Mouse (Mus musculus) brain, embryonic 18.5 days (tissue): ENCODE data around the gene Ext2.

Experiments
- DNase-seq: peaks from one replicate; pipeline ENCODE4 v3.0.0-alpha.2; 2012; ENCODE audit warnings: low read depth, low spot score

Ext2 gene

GRCm38 (mm10) chr2:93739044-93739569 lies 83.3 kb downstream of the Ext2 start:
- no peak for DNase-seq

GRCm38 (mm10) chr2:93737146-93737545 lies 85.2 kb downstream of the Ext2 start:
- no peak for DNase-seq

DNA sequence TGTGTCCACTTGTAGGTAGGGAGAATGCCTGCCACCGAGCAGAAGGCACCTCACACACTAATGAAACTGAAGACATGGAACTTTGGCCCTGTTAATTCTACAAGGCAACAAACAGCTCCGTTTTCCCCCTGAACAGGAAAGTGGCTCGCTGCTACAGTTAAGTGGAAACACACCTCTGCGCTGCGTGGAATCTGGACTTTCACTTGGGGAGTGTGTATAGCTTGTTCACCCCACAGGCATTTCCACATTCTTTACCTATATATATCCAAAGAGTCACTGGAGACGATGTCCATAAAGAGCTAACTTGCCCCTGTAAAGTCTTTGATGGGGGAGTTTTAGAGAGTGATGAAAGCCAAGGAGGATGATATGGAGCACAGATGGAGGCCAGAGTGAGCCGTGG lies 89.7 kb downstream of the Ext2 start:
- DNase-seq, result no peak

DNA sequence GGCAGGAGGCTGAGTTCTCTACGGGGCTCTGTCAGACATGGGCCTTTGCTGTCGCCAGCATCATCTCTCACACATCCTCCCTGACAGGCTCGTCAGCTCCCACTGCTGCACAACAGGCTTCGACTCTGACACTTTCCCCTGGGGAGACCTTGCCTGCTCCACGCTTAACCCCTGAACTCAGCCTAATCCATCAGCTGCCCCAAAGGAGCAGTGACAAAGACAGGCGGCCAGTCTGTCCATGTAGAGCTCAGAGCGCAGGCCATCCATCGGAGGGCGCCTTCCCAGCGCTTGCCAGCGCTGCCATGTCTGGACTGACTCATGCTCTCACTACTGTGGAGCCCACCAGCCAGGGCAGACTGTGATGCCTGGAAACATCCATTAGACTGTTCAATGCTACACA lies 92.8 kb downstream of the Ext2 start:
- no peak for DNase-seq

DNA sequence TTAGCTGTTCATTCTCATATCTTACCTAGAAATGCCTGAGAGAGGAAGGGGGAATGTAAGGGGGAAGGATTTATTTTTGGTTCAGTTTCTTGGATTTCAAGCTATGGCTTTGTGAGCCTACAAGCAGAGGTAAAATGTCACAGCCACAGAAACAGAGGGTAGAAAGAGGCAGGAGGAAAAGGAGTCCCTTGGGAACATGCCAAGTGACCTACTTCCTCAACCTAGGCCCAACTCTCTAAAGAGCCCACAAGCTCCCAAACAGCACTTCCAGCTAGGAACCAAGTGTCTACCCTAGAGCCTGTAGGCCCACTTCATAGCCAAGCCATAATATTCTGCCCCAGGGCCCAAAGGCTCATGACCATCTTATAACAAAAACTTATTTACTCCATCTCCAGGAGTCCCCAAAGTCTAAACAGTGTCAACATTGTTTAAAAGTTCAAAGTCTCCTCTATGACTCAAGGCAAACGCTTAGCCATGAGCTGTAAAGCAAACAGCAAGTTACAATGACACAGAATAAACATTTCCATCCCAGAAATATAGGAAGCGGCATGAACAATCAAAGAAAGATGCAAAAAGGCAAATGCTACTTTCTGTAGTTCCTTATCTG lies 99.1 kb downstream of the Ext2 start:
- no peak for DNase-seq

DNA sequence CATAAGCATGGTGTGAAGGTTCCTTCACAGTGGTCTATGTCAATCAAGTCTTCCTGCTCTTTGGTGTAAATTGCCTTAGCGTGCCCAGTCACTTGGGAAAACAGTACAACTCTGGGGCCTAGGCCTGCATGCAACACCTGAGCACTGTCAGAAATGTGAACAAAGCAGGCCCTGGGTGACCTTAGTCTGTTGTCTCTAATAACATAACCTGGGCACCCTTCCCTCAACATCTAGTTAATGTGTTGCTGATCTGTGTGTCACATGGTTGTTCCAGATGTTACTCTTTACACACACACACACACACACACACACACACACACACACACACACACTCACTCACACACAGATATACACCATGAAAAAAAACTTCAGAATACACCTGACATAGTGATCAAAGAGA lies 101.4 kb downstream of the Ext2 start:
- DNase-seq, result no peak

GRCm38 (mm10) chr2:93719792-93720675 lies 102.3 kb downstream of the Ext2 start:
- no peak for DNase-seq

DNA sequence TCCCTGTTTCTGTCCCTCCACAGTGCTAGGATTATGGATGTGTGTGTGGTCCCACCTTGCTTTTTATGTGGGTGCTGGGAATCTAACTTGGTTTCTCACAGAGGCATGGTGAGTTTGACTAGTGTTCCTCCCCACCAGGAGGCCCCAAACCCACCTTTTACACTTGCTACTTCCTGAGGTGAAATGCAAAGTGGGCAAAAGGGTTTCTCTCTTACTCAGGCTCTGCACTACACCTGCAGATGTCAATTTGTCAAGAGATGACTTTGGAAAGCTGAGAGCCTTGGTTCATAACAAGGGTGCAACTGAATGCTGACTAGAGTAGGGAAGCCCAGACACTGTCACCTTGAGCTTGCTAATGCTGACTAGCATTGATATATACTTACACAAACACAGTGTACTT lies 109.1 kb downstream of the Ext2 start:
- no peak for DNase-seq

- DNase-seq, result no peak
These were observed 110.9 kb downstream of the Ext2 start for GRCm38 (mm10) chr2:93711460-93711859.

GRCm38 (mm10) chr2:93709696-93710095 lies 112.7 kb downstream of the Ext2 start:
- DNase-seq, result no peak

- DNase-seq, result no peak
These were observed 113.1 kb downstream of the Ext2 start for GRCm38 (mm10) chr2:93709241-93709640.

DNA sequence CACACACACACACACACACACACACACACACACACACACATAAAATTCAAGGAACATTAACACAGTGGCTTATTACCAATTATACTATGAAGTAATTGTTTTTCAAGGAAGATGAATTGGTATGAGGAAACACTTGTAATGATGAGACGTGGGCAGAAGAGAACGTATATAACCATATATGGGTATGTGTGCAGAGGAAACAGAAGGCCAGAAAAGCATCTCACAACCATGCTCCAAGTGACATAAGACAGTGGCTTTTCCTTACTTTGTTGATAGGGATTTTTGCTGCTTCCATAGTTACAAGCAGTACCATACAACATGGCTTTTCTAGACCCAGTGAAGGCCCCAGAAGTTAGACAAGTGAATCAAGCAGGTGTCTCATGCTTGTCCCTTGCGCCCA lies 115.5 kb downstream of the Ext2 start:
- DNase-seq, result no peak

DNA sequence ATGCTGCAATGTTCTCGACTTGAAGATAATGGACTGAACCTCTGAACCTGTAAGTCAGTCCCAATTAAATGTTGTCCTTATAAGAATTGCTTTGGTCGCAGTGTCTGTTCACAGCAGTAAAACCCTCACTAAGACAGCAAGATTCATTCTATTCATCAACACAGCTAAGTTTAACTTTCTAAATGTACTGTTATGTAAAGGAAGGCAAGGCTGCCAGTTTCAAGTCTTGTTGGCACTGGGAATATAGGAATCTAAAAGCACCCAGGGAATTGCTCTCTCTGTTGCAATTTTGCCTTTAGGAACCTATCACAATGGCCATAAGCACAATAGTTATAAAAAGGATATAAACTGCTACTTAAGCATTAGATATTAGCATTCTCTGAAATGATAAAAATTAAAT lies 116.0 kb downstream of the Ext2 start:
- DNase-seq, result no peak

GRCm38 (mm10) chr2:93704195-93704594 lies 118.2 kb downstream of the Ext2 start:
- DNase-seq, result no peak

DNA sequence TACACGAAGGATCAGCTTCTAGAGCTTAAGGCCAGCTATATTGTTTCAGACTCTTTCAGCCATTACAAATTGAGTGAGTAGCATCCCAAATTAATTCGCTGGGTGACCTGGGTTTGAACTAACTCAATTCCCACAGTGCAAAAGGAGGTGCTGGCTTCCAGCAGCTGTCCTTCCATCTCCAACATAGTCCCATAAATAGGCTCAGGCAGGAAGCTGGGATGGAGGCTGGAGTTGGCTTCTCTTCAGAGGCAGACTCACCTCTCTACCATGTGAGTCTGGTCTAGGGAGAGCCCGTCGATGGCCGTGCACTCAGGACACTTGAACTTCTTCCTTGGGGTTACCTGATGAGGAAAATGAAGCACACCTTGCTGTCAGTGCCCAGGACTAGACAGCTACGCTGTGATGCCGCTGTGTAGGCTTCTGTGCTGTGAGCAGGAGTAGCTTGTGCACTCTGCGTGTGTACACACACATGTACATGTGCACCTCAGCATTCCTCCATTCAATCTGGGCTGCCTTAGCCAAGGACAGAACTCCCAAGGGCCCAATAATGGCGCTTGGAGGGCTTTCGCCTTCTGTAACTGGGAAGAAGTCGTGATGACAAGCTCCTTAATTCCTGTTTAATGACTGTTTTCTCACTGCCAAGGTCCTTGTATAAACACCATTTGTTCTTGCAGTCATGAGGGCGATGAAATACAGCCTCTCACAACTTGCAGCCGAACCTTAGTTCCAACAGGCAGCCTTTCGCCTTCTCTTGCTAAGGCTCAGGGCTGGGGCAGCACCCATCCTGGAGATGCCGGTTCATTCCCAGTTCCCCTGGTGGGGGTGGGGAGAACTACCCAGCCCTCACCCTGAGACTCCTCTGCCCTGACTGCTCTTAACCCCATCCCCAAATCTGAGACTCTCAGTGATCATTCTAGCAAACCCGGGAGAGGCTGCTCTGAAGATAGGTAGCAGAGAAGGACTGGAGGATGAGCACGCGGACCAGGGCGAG lies 119.1 kb downstream of the Ext2 start:
- no peak for DNase-seq

GRCm38 (mm10) chr2:93699346-93699745 lies 123.0 kb downstream of the Ext2 start:
- no peak for DNase-seq

- DNase-seq, result no peak
These were observed 126.2 kb downstream of the Ext2 start for GRCm38 (mm10) chr2:93696181-93696641.

GRCm38 (mm10) chr2:93693101-93693500 lies 129.3 kb downstream of the Ext2 start:
- DNase-seq, result no peak

DNA sequence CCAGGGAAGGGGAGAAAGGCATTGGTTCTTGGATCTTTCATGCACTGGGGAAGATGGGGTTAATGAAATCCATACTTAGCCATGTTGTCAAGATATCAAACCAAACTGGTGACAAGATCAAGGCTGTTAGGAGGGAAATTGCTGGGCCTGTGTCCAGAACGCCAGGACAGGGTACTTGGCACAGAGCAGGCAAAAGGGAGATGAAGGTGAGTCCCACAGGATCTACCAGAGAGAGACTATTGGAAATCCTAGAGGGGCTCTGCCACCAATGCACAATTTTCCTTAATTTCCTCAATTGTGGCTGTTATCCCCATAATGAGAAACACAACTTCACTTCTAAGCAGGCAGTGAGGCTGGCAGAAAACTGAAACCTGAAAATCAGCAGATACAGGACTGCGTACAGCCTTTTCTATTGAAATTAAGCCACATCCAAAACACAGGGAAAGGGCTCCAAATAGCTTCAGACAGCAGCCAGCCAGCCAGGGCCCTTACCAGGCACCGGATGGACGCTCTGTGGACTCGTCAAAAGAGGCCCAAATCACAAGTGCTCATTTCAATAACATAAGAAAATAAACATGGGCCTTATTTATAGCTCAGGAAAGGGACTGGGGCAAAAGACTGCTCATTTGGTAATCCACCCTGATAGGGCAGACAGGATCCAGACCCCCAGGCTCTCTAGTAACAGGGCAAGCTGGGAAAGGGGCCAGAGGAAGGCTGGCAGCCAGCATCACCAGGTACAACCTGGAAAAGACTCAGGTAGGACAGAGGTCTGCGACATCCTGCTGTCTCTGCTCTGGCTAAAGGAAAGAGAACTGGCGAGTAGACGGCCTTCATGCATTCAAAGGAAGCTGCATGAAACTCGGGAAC lies 132.1 kb downstream of the Ext2 start:
- no peak for DNase-seq

GRCm38 (mm10) chr2:93683674-93684073 lies 138.7 kb downstream of the Ext2 start:
- no peak for DNase-seq
